Mouse (Mus musculus): ENCODE data around the gene Got2. TPM values are rescaled to one million over a fixed set of nuclear protein-coding genes. Genes with fewer than 3 reads are reported as not detected.
"Not testable (repeated sequence)": the region's sequence is repeated elsewhere in the genome, so short reads cannot be mapped to it uniquely, and the experiment has no call there.

Got2 gene
- total RNA-seq, 2 experiments from 2014 or later: 335 to 396 TPM

GRCm38 (mm10) chr8:95878176-95878962 lies 10.0 kb downstream of the Got2 start:
- DNase-seq: peak; percentile 30
- intact Hi-C loops (cut with DNase I; ENCODE audit: low total_unique reads): no loop called here

DNA sequence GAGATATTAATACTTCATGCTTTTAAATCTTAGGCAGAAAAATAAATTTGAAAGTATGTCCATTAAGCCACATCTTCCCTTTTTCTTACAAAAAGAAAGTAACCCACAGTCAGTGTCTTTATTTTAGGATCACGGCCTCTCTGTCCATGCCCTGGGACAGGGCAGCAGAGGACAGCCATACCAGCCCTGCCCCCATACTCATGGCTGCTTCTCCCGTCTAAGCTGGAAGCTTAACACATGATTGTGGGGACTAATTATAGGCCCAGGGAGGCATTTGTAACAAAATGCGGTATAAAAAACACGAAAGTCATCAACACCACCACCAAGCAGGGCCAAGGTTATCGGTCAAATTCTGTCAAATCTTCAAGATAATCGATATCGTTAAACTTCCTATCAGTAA lies 13.1 kb downstream of the Got2 start:
- no peak for DNase-seq
- intact Hi-C loops (cut with DNase I; ENCODE audit: low total_unique reads): no loop called here

DNA sequence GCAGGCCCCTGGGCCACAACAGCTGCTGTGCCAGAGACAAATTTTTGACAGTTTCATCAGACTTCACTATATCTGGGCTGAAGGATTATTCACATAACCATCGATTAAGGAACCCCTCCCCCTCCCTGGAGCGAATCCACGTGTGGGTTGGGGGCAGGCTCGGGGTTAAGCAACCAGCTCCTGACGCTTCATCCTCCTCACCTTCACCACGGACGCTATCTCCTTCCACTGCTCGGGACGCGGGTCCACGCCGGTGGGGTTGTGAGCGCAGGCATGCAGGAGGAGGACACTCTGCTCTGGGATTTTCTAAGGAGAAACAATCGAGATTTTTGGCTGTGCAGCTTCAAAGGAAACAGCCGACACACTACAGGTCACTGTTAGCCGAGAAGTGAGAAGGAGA lies 16.7 kb downstream of the Got2 start:
- DNase-seq: no peak
- intact Hi-C loops (cut with DNase I; ENCODE audit: low total_unique reads): no loop called here

GRCm38 (mm10) chr8:95864851-95865250 lies 23.5 kb downstream of the Got2 start:
- intact Hi-C loops (cut with DNase I; ENCODE audit: low total_unique reads): not testable (repeated sequence)

DNA sequence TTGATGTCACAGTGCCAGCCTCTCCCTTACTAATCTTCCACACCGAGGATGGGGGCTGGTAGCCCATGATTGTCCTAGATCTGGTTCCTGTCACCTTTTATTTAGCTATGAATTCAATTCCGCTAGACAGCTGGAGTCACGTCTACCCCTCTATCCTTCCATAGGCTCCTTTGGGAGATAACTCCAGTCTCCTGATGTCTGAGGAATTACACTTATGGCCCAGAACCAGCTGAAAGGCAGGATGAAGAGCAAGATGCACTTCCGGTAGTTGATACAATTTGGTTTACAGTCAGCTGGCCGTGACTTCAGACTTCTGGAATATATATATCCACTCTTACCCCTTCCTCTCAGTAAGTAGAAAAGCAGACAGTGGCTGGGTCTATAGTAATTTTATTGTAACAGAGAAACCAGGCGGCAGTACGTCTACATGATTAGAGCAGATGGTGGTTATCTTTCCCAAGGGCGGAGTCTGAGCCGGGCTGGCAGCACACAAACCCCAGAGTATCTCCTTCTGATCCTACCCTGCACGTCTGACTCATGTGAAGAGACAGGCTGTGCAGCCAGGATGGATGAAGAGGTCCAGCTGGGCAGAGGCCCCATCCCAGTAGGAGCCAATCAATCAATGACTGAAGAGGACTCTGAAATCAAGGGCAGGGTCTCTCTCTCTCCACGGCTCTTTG lies 24.4 kb downstream of the Got2 start:
- intact Hi-C loops (cut with DNase I; ENCODE audit: low total_unique reads); DNase-seq: not testable (repeated sequence)

More at GRCm38 (mm10) chr8:95864851-95865250, 23.5 kb downstream of the Got2 start:
- not testable (repeated sequence) for DNase-seq

- intact Hi-C loops (cut with DNase I; ENCODE audit: low total_unique reads): no loop called here
- DNase-seq: no peak
Observed at GRCm38 (mm10) chr8:95854174-95854573, 34.2 kb downstream of the Got2 start.

GRCm38 (mm10) chr8:95853102-95853843 lies 35.1 kb downstream of the Got2 start, which contains the start of gene Slc38a7:
Gene Slc38a7 (minus strand): TSS chr8:95853539.
- peak; percentile 54 for DNase-seq
- intact Hi-C loops (cut with DNase I; ENCODE audit: low total_unique reads): no loop called here

DNA sequence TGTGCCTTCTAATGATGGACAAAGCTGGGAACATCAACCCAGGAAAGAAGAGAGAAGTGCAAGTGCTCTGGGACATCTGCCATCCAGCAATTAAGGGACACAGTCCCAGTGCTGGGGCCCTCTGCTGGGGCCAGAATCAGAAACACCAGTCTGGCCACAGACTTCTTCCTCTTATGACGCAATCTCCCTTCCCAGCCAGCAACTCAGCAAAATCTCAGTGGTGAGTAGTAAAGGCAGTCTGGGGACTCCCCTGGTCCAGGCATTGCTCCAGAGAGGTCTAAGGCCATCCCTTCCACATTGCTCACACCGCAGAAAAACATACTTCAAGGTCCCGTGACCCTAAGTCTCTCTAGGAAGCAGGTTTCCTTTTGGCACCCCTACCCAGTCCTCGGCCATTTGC lies 36.1 kb downstream of the Got2 start:
- peak; percentile 32 for DNase-seq
- intact Hi-C loops (cut with DNase I; ENCODE audit: low total_unique reads): no loop called here

- intact Hi-C loops (cut with DNase I; ENCODE audit: low total_unique reads): no loop called here
- DNase-seq: no peak
Observed at GRCm38 (mm10) chr8:95850326-95850725, 38.0 kb downstream of the Got2 start.

DNA sequence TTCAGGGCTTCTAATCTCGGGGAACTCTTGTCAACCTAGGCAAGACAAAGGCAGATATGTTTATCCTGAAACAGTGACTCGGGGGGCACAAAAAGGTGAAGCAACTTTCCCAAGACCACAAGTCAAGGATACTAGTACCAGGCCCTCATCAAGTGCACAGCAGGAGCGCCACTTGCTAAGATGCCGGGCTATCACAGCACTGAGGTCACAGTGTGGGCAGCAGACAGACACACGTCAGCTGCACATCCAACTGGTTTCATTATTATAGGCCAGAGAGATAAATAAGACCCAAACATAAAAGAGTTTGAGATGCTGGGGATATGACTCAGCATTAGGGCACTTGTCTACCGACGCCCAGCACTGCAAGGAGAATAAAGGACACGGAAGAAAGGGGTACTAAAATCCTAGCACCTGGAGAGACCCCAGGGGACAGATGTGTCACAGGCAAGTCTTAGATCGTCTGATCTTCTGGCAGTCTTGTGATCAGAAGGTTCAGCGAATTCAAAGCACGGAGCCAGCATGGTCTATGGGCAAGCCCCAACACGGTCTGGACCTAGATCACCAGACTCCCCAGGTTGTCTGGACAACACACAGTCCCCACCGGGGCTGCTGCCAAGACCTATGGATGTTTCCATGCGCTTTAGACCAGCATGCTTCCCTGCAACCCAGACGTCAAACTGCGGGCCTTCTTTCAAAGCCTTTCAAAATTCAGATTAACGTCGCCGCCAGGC lies 39.4 kb downstream of the Got2 start:
- intact Hi-C loops (cut with DNase I; ENCODE audit: low total_unique reads): no loop called here

DNA sequence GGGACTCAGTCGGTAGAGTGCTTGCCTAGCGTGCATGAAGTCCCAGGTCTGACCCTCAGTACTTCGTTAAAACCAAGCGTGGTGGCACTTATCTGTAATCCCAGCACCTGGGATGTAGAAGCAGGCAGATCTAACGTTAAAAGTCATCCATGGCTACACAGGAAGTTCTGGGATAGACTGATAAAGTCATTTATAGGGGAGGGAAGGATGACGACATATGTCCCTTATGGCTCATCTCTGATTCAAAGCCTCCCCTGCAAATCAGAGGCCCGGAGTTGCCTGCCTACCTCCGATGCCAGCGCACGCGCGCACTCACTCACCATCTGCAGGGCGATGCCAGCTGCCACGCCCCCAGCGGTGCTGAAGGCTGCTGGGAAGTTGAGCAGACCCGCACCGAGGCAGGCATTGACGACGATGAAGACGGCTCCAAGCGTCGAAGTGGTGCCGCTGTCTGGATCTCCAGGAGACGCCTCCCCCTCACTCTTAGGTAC lies 40.2 kb downstream of the Got2 start:
- intact Hi-C loops (cut with DNase I; ENCODE audit: low total_unique reads): no loop called here
- no peak for DNase-seq

More for the DNA sequence above, 39.4 kb downstream of the Got2 start:
- no peak for DNase-seq

GRCm38 (mm10) chr8:95845026-95845425 lies 43.3 kb downstream of the Got2 start:
- DNase-seq: no peak
- intact Hi-C loops (cut with DNase I; ENCODE audit: low total_unique reads): no loop called here

- intact Hi-C loops (cut with DNase I; ENCODE audit: low total_unique reads): no loop called here
- no peak for DNase-seq
Observed at GRCm38 (mm10) chr8:95843968-95844367, 44.4 kb downstream of the Got2 start.

DNA sequence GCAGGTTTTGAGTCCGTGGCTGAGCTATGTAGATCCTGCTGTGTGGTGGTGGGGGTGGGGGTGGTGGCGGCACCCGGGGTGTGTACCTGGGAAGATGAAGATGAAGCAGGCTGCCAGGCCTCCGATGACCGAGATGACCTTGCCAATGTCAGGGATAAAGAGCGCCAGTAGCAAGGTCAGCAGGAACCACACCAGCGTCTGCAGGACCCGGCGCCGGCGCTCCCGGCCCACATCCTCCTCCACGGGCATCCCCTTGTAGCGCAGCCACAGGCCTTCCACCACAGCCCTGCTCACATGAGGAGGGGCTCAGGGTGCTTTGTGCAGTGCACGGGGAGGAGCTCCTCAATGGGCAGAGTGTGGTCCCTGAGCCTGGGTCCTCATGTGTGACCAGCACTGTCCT lies 46.9 kb downstream of the Got2 start:
- intact Hi-C loops (cut with DNase I; ENCODE audit: low total_unique reads): no loop called here
- no peak for DNase-seq

GRCm38 (mm10) chr8:95839289-95839688 lies 49.1 kb downstream of the Got2 start:
- no peak for DNase-seq
- intact Hi-C loops (cut with DNase I; ENCODE audit: low total_unique reads): no loop called here

DNA sequence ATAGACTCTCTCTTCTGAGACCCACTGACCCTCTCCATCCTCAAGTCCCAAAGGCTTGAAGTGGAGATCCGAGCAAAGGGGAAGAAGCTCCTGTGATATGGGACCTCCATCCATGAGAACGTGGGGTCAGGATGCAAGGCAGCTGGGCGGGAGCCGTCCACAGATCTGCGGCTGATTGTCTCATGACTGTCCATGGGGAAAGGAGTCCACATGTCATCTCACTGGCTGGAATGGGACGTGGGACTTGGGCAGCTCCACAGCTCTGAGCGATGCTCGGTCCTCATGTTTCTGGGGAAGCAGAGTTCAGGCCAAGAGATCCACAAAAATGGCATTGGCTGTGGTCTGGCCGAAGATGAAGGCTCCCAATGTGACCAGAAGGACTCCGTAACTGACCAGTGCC lies 51.1 kb downstream of the Got2 start:
- DNase-seq: no peak
- intact Hi-C loops (cut with DNase I; ENCODE audit: low total_unique reads): no loop called here

- DNase-seq: no peak
- intact Hi-C loops (cut with DNase I; ENCODE audit: low total_unique reads): no loop called here
Observed at GRCm38 (mm10) chr8:95835891-95836290, 52.5 kb downstream of the Got2 start.

- intact Hi-C loops (cut with DNase I; ENCODE audit: low total_unique reads): loop anchor here (5.0 kb wide), 1 partner anchor 56 kb away; no protein-coding TSS in a partner anchor
- no peak for DNase-seq
Observed at GRCm38 (mm10) chr8:95833435-95833984, 54.8 kb downstream of the Got2 start.
